Mouse (Mus musculus) intestine, embryonic 16.5 days (tissue): ENCODE measurements around the gene E130308A19Rik. TPM values are rescaled to one million over a fixed set of nuclear protein-coding genes. Genes with fewer than 3 reads are reported as not detected.

Experiments
- ATAC-seq: fragments of 200-750 bp; cut with Nextera tagmentation; 2 replicates; pipeline ENCODE4 v1.8.0; 2017; ENCODE audit warnings: moderate TSS enrichment, moderate library complexity
- H3K27ac ChIP-seq: fragments of 300-500 bp; sonication (generic); 2 replicates; pipeline ENCODE4 v1.5.1; 2014; ENCODE audit warnings: mild to moderate bottlenecking, low read length
- H3K27me3 ChIP-seq: fragments of 300-500 bp; sonication (generic); replicated peaks from 2 replicates; pipeline ENCODE4 v1.6.1; 2014; ENCODE audit warnings: low read length, control low read depth, mixed read lengths; ENCODE audit not compliant: control insufficient read depth, insufficient read depth
- H3K36me3 ChIP-seq: fragments of 300-500 bp; sonication (generic); 2 replicates; pipeline ENCODE4 v1.6.1; 2014; ENCODE audit warnings: low read length, control low read depth; ENCODE audit not compliant: control insufficient read depth, insufficient read depth
- H3K4me1 ChIP-seq: fragments of 300-500 bp; sonication (generic); 2 replicates; pipeline ENCODE4 v1.6.1; 2014; ENCODE audit warnings: low read length, control low read depth, mixed read lengths; ENCODE audit not compliant: control insufficient read depth, insufficient read depth
- H3K4me2 ChIP-seq: fragments of 300-500 bp; sonication (generic); 2 replicates; pipeline ENCODE4 v1.6.1; 2014; ENCODE audit warnings: low read depth, low read length, control low read depth
- H3K4me3 ChIP-seq: fragments of 300-500 bp; sonication (generic); 2 replicates; pipeline ENCODE4 v1.5.1; 2014; ENCODE audit warnings: mild to moderate bottlenecking, low read length
- H3K9ac ChIP-seq: fragments of 300-500 bp; sonication (generic); 2 replicates; pipeline ENCODE4 v1.6.1; 2014; ENCODE audit warnings: low read depth, low read length
- H3K9me3 ChIP-seq: fragments of 300-500 bp; sonication (generic); 2 replicates; pipeline ENCODE4 v1.6.1; 2016; ENCODE audit warnings: low read length, control low read depth; ENCODE audit not compliant: control insufficient read depth
- WGBS: fragments of 180-500 bp; shearing (Covaris S2); extraction: QIAGEN DNeasy Blood & Tissue Kit; methylation state at CpG from one replicate; pipeline ENCODE4 v1.1.7; 2014; 5-methylcytosine and 5-hydroxymethylcytosine counted together
- polyA plus RNA-seq: library from polyadenylated mRNA; unstranded; fragments of >200 nt; fragmentation: Nextera tagmentation; extraction: Ambion mirVana; gene quantifications from 2 replicates; pipeline ENCODE4 v1.2.1, GENCODE M21; 2015

The E130308A19Rik gene
- polyA plus RNA-seq, 1 experiment from 2014 or later, result 10.8 TPM

- 78% methylated on average over 12 of the region's 12 CpGs for WGBS
- no peaks in the 10 kb centered on the region for H3K27me3 ChIP-seq
- H3K4me3 ChIP-seq, result no peak overlapping the region
- no peak overlapping the region for H3K27ac ChIP-seq
- no peak for ATAC-seq
- no peak overlapping the region for H3K4me2 ChIP-seq
- H3K36me3 ChIP-seq, result no peaks in the 10 kb centered on the region
- H3K4me1 ChIP-seq, result peaks cover 5% of the 10 kb centered on the region; the same call in 1 of the 2 replicates
- H3K9ac ChIP-seq, result no peak overlapping the region
- no peaks in the 10 kb centered on the region for H3K9me3 ChIP-seq
These were observed 131.7 kb downstream of the E130308A19Rik start for GRCm38 (mm10) chr4:59757452-59758435.

- ATAC-seq, result no peak
These were observed 134.0 kb downstream of the E130308A19Rik start for GRCm38 (mm10) chr4:59760016-59760415.

GRCm38 (mm10) chr4:59760636-59761364, 134.8 kb downstream of the E130308A19Rik start:
- Histone ChIP-seq H3K9ac (no peak overlapping the region), H3K9me3 (no peaks in the 10 kb centered on the region), H3K27ac (no peak overlapping the region), H3K4me1 (peaks cover 5% of the 10 kb centered on the region; the same call in 1 of the 2 replicates), H3K4me3 (no peak overlapping the region), H3K4me2 (no peak overlapping the region), H3K36me3 (no peaks in the 10 kb centered on the region), H3K27me3 (no peaks in the 10 kb centered on the region)
- ATAC-seq, result no peak
- 51% methylated on average over 10 of the region's 10 CpGs for WGBS

More at GRCm38 (mm10) chr4:59760016-59760415, 134.0 kb downstream of the E130308A19Rik start:
- Histone ChIP-seq H3K4me3 (no peak overlapping the region), H3K27me3 (no peaks in the 10 kb centered on the region), H3K4me1 (peaks cover 5% of the 10 kb centered on the region; the same call in 1 of the 2 replicates), H3K9me3 (no peaks in the 10 kb centered on the region), H3K27ac (no peak overlapping the region), H3K4me2 (no peak overlapping the region), H3K9ac (no peak overlapping the region), H3K36me3 (no peaks in the 10 kb centered on the region)
- 79% methylated on average over 4 of the region's 4 CpGs for WGBS

- H3K27me3 ChIP-seq, result no peaks in the 10 kb centered on the region
- H3K4me3 ChIP-seq, result no peak overlapping the region
- H3K4me2 ChIP-seq, result no peak overlapping the region
- ATAC-seq, result no peak
- H3K9ac ChIP-seq, result no peak overlapping the region
- no peaks in the 10 kb centered on the region for H3K36me3 ChIP-seq
- H3K4me1 ChIP-seq, result peaks cover 5% of the 10 kb centered on the region; the same call in 1 of the 2 replicates
- WGBS, result 73% methylated on average over 4 of the region's 4 CpGs
- H3K9me3 ChIP-seq, result no peaks in the 10 kb centered on the region
- H3K27ac ChIP-seq, result no peak overlapping the region
These were observed 135.3 kb downstream of the E130308A19Rik start for GRCm38 (mm10) chr4:59761365-59761729.

GRCm38 (mm10) chr4:59764950-59765349, 138.9 kb downstream of the E130308A19Rik start:
- H3K27ac ChIP-seq, result peak overlapping the region; percentile 57; the same call in 1 of the 2 replicates
- WGBS, result 60% methylated on average over 7 of the region's 7 CpGs
- ATAC-seq, result 0 out of 2 replicates have a peak, but pooled peaks have one; percentile 24

GRCm38 (mm10) chr4:59765385-59766005, 139.5 kb downstream of the E130308A19Rik start:
- Histone ChIP-seq H3K36me3 (no peaks in the 10 kb centered on the region), H3K9ac (no peak overlapping the region), H3K4me3 (no peak overlapping the region), H3K9me3 (no peaks in the 10 kb centered on the region), H3K27ac (peak overlapping the region; percentile 57; the same call in 1 of the 2 replicates), H3K4me2 (no peak overlapping the region), H3K27me3 (no peaks in the 10 kb centered on the region), H3K4me1 (peaks cover 3% of the 10 kb centered on the region; the same call in 1 of the 2 replicates)
- peak; percentile 73 for ATAC-seq
- 30% methylated on average over 7 of the region's 7 CpGs for WGBS

More at GRCm38 (mm10) chr4:59764950-59765349, 138.9 kb downstream of the E130308A19Rik start:
- H3K36me3 ChIP-seq, result no peaks in the 10 kb centered on the region
- no peak overlapping the region for H3K4me2 ChIP-seq
- H3K4me1 ChIP-seq, result peaks cover 5% of the 10 kb centered on the region; the same call in 1 of the 2 replicates
- no peak overlapping the region for H3K4me3 ChIP-seq
- H3K27me3 ChIP-seq, result no peaks in the 10 kb centered on the region
- no peak overlapping the region for H3K9ac ChIP-seq
- no peaks in the 10 kb centered on the region for H3K9me3 ChIP-seq

GRCm38 (mm10) chr4:59767717-59768116, 141.7 kb downstream of the E130308A19Rik start:
- no peaks in the 10 kb centered on the region for H3K9me3 ChIP-seq
- H3K36me3 ChIP-seq, result no peaks in the 10 kb centered on the region; the same call in 1 of the 2 replicates
- H3K9ac ChIP-seq, result no peak overlapping the region
- no peaks in the 10 kb centered on the region for H3K27me3 ChIP-seq
- no peak overlapping the region for H3K27ac ChIP-seq
- no peak for ATAC-seq
- WGBS, result 73% methylated on average over 2 of the region's 2 CpGs
- no peak overlapping the region for H3K4me2 ChIP-seq
- H3K4me1 ChIP-seq, result no peaks in the 10 kb centered on the region
- no peak overlapping the region for H3K4me3 ChIP-seq

- no peaks in the 10 kb centered on the region for H3K9me3 ChIP-seq
These were observed 146.3 kb downstream of the E130308A19Rik start for GRCm38 (mm10) chr4:59772171-59772879.

More at GRCm38 (mm10) chr4:59772171-59772879, 146.3 kb downstream of the E130308A19Rik start:
- no peak overlapping the region for H3K4me2 ChIP-seq
- ATAC-seq, result no peak
- no peak overlapping the region for H3K27ac ChIP-seq
- no peaks in the 10 kb centered on the region for H3K27me3 ChIP-seq
- H3K36me3 ChIP-seq, result peaks cover 3% of the 10 kb centered on the region
- H3K4me3 ChIP-seq, result no peak overlapping the region
- no peaks in the 10 kb centered on the region for H3K4me1 ChIP-seq
- WGBS, result 73% methylated on average over 17 of the region's 17 CpGs
- no peak overlapping the region for H3K9ac ChIP-seq
